Mouse (Mus musculus) urinary bladder, adult 2 months (tissue): Measurements from ENCODE around the gene Ddx23. TPM values are rescaled to one million over a fixed set of nuclear protein-coding genes. Genes with fewer than 3 reads are reported as not detected.

ENCODE experiments used
- DNase-seq: peaks from one replicate; pipeline ENCODE4 v3.0.0; 2022; ENCODE audit warnings: low spot score
- polyA plus RNA-seq: library from polyadenylated mRNA; depleted of rRNA; stranded (reverse); fragments of >200 nt; gene quantifications from 2 replicates; pipeline ENCODE4 v1.2.3, GENCODE M21; 2012

Gene Ddx23
- polyA plus RNA-seq, 1 experiment, result 34.0 TPM

- DNase-seq, result no peak
Measured at GRCm38 (mm10) chr15:98674994-98675545, 12.4 kb upstream of the Ddx23 start.

GRCm38 (mm10) chr15:98674284-98674993, 11.7 kb upstream of the Ddx23 start:
- DNase-seq, result no peak

- no peak for DNase-seq
Measured at GRCm38 (mm10) chr15:98673732-98674131, 11.0 kb upstream of the Ddx23 start.

GRCm38 (mm10) chr15:98672592-98672991, 9.9 kb upstream of the Ddx23 start:
- no peak for DNase-seq

GRCm38 (mm10) chr15:98664042-98664907, 1.6 kb upstream of the Ddx23 start:
- no peak for DNase-seq

- DNase-seq, result no peak
Measured at GRCm38 (mm10) chr15:98662198-98662566, 512 bp downstream of the Ddx23 start.

- no peak for DNase-seq
Measured at GRCm38 (mm10) chr15:98656982-98657751, 5.5 kb downstream of the Ddx23 start.

- no peak for DNase-seq
Measured at GRCm38 (mm10) chr15:98652174-98652573, 10.5 kb downstream of the Ddx23 start.

GRCm38 (mm10) chr15:98651431-98651830, 11.3 kb downstream of the Ddx23 start:
- DNase-seq, result no peak

- no peak for DNase-seq
Measured at GRCm38 (mm10) chr15:98648071-98648470, 14.6 kb downstream of the Ddx23 start.

GRCm38 (mm10) chr15:98647308-98647707, 15.4 kb downstream of the Ddx23 start:
- no peak for DNase-seq

GRCm38 (mm10) chr15:98646737-98647136, 16.0 kb downstream of the Ddx23 start:
- no peak for DNase-seq

- DNase-seq, result no peak
Measured at GRCm38 (mm10) chr15:98645057-98646026, 17.4 kb downstream of the Ddx23 start.

- no peak for DNase-seq
Measured at GRCm38 (mm10) chr15:98644406-98644805, 18.3 kb downstream of the Ddx23 start.

- DNase-seq, result no peak
Measured at GRCm38 (mm10) chr15:98640157-98640556, 22.5 kb downstream of the Ddx23 start.

- DNase-seq, result no peak
Measured at GRCm38 (mm10) chr15:98637155-98637554, 25.5 kb downstream of the Ddx23 start.

- no peak for DNase-seq
Measured at GRCm38 (mm10) chr15:98636517-98636916, 26.2 kb downstream of the Ddx23 start.

GRCm38 (mm10) chr15:98635291-98635841, 27.3 kb downstream of the Ddx23 start:
- no peak for DNase-seq

GRCm38 (mm10) chr15:98634541-98635081, 28.1 kb downstream of the Ddx23 start:
- DNase-seq, result peak; percentile 66

- no peak for DNase-seq
Measured at GRCm38 (mm10) chr15:98633822-98634470, 28.7 kb downstream of the Ddx23 start.
